Mouse (Mus musculus) ES-E14 (cell line): Measurements from ENCODE around the gene Tcp10c. TPM values are rescaled to one million over a fixed set of nuclear protein-coding genes. Genes with fewer than 3 reads are reported as not detected.
"Not testable (repeated sequence)": the region's sequence is repeated elsewhere in the genome, so short reads cannot be mapped to it uniquely, and the experiment has no call there.

ENCODE experiments used
- DNase-seq: peaks from one replicate; pipeline ENCODE4 v3.0.0-alpha.2; 2013; ENCODE audit warnings: low read depth, low spot score
- H3K27ac ChIP-seq: 2 replicates; pipeline ENCODE4 v1.5.1; 2012; ENCODE audit warnings: low read depth, mild to moderate bottlenecking, low read length, moderate library complexity, mixed read lengths; ENCODE audit not compliant: poor library complexity, insufficient read depth, severe bottlenecking
- H3K36me3 ChIP-seq: 2 replicates; pipeline ENCODE4 v1.6.1; 2012; ENCODE audit warnings: mild to moderate bottlenecking, low read length, moderate library complexity, mixed read lengths; ENCODE audit not compliant: control insufficient read depth, poor library complexity, insufficient read depth, severe bottlenecking
- H3K4me1 ChIP-seq, 2 experiments: fragments of 150-350 bp in 1 of 2; sonication (generic) in 1 of 2; 2 replicates each; pipeline ENCODE4 v1.6.1; 2012; ENCODE audit warnings: low read length in 2 of 2, mild to moderate bottlenecking in 1 of 2, mixed read lengths in 1 of 2; ENCODE audit not compliant: control insufficient read depth in 2 of 2, insufficient read depth in 2 of 2, poor library complexity in 1 of 2
- H3K4me3 ChIP-seq, 2 experiments: fragments of 150-350 bp in 1 of 2; sonication (generic) in 1 of 2; 2 replicates each; pipeline ENCODE4 v1.5.1; 2012; ENCODE audit warnings: low read length in 2 of 2, low read depth in 1 of 2, mild to moderate bottlenecking in 1 of 2, mixed read lengths in 1 of 2; ENCODE audit not compliant: insufficient read depth in 1 of 2, poor library complexity in 1 of 2, severe bottlenecking in 1 of 2
- H3K9ac ChIP-seq: 2 replicates; pipeline ENCODE4 v1.6.1; 2012; ENCODE audit warnings: low read depth, mild to moderate bottlenecking, low read length, mixed read lengths; ENCODE audit not compliant: poor library complexity, insufficient read depth, severe bottlenecking
- H3K9me3 ChIP-seq: fragments of 150-350 bp; sonication (generic); 2 replicates; pipeline ENCODE4 v1.6.1; 2012; ENCODE audit warnings: low read depth, mild to moderate bottlenecking, low read length; ENCODE audit not compliant: control insufficient read depth, insufficient read depth
- in situ Hi-C, 2 experiments: fragments of 600-800 bp; cut with MboI; formaldehyde crosslinking; loops; one replicate each; pipeline ENCODE4 v1.15.1; 2025; ENCODE audit warnings: low sequenced_read_pairs in 2 of 2, inconsistent platforms in 1 of 2; ENCODE audit not compliant: unreplicated experiment in 2 of 2
- total RNA-seq: library from RNA; depleted of rRNA; stranded (reverse); fragments of 300-350 nt; gene quantifications from 2 replicates; pipeline ENCODE4 v1.2.3, GENCODE M21; 2012

Tcp10c gene
- total RNA-seq, 1 experiment = not detected

DNA sequence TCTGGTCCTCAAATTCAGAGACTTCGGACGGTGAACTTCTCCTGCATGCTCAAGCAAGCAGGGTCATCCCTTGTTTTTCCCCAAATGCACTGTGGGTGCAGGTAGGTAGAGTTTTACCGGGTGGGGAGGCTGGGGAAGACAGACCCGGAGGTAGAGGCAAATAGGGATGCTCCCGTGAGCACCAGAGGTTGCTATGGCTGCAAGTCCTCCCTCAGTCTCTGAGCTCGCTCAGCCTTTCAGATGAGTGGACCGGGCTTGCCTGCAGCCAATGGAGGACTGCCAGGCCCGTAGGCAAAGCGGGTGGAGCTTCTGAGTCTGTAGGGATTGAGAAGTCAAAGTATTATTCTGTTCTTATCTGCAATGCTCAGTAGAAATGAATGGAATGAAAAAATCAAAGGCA lies 9.8 kb downstream of the Tcp10c start:
- H3K9me3 ChIP-seq, H3K4me1 ChIP-seq, H3K27ac ChIP-seq, in situ Hi-C loops, H3K4me3 ChIP-seq, H3K9ac ChIP-seq, H3K36me3 ChIP-seq, DNase-seq: not testable (repeated sequence)

DNA sequence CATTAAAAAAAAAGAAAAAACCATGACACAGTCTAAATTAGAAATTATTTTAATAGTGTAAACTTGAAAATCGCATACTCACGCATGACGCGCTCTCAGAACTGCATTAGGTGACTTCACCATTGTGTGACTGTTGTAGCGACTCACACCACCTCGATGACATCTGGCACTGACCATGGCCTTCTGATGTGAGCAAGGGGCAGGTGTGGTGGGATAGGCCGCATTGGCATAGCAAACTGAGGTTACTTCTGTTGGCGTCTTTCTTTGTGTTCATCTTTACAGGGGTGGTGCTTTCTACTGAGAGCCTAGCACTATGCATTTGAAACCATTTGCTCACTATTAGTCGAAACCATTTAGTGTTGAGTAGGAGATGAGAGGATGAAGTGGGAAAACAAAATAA lies 12.8 kb downstream of the Tcp10c start:
- H3K9ac ChIP-seq, H3K4me1 ChIP-seq, DNase-seq, H3K9me3 ChIP-seq, in situ Hi-C loops, H3K27ac ChIP-seq, H3K36me3 ChIP-seq, H3K4me3 ChIP-seq: not testable (repeated sequence)

DNA sequence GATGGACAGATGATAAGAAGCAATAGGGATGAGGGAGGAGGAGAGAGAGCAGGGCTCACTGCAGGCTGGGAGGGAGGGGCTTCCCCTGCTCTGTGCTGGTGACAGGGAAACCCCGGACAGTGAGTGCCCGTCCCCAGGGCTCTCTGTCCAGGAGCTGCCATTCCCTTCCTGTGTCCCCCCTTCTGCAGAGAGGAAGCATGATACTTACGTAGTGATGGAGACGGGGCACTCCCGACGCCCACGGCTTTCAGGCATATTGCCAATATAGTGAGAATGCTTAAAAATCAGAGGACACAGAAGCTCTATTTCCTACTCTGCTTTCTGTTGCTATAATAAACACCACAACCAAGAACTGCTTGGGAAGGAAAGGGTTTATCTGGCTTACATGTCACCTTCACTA lies 14.3 kb downstream of the Tcp10c start:
- H3K9ac ChIP-seq, H3K9me3 ChIP-seq, H3K27ac ChIP-seq, H3K4me3 ChIP-seq, H3K4me1 ChIP-seq, in situ Hi-C loops, H3K36me3 ChIP-seq, DNase-seq: not testable (repeated sequence)

DNA sequence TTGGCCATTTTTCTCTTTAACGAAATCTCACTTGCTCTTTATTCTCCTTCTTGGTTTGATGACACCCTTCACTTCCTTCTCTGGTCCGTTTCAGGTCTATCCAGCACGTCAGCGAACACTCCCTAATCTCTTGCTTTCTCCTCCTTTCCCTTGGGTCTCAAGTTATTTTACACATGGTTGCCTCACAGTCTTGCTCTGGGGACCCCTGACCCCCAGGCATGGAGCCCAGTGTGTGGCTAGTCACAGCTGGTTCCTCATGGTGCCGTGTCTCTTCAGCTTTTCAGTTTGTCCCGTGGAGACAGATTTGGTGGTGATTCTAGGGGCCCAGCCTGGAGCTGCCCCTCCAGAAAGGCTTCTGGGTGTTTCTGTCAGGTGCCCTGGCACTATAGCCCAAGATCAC lies 16.4 kb downstream of the Tcp10c start:
- in situ Hi-C loops, H3K9me3 ChIP-seq, H3K36me3 ChIP-seq, DNase-seq, H3K27ac ChIP-seq, H3K9ac ChIP-seq, H3K4me3 ChIP-seq, H3K4me1 ChIP-seq: not testable (repeated sequence)

DNA sequence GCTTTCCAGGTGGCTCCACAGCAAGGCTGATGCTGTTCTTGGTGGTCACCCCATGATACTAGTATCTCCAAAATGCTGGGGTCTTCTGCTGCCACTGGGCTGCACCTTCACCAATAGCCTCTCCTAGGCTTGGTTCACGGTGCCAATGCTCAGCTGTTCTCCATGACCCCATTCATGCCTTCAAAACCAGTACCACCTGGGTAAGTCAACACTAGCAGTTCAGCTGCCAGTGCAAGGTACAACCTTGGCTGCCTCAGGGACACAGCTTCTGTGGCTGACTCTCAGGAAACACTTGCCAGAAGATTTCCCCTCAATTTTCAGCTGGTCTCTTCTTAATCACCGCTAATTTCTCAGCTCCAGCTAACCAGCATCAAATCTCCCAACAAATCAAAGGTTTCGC lies 24.0 kb downstream of the Tcp10c start:
- H3K4me3 ChIP-seq, H3K27ac ChIP-seq, H3K9me3 ChIP-seq, in situ Hi-C loops, H3K36me3 ChIP-seq, H3K4me1 ChIP-seq, H3K9ac ChIP-seq, DNase-seq: not testable (repeated sequence)

DNA sequence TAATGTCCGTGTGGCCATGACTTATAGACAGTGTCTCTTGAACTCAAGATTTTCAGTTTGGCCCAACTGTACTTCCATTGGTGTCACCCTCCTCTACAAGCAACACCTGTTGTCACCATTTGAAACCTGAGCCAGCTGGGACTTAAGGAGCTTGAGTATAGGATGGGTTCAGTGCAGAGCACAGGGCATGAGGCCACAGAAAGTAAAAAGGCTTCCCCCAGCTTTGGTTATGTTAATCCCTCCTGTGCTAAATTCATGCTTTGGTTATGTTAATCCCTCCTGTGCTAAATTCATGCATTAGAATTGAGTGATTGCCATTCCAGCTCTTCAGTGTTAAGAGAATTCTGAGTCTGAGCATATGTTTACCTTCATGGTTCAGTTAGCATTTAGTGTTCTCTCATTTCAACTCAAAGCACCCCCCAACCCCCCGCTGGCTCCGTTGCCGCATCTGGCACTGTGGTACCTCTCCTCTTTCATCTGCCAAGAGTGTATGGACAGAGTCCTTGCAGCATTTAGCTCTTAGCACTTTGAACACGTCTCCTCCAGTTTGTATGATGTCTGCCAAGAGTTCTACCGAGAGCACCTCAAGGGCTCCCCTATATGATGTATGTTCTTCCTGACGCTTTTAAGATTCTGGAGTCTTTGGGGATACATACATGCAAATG lies 25.7 kb downstream of the Tcp10c start:
- H3K9ac ChIP-seq, H3K4me1 ChIP-seq, H3K4me3 ChIP-seq, in situ Hi-C loops, H3K27ac ChIP-seq, H3K36me3 ChIP-seq, H3K9me3 ChIP-seq: not testable (repeated sequence)
- DNase-seq = peak; percentile 16

DNA sequence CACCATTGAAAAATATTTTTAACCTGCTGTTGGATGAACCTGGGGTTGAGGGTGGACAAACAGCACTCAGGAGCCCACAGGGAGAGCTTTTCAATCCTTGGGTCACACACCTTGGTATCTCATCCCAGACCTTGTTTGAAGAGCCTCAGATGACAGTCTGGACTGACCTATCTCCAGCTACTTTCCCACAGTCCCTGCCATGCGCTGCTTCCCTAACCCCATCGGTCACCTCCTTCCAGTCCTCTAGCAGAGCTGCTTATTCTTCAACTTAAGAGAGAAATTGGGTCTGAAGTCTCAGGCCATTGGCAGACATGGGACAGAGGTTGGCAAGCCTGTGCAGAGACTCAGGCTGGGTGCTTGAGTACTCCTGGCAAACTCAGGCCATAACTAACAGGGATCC lies 26.9 kb downstream of the Tcp10c start:
- in situ Hi-C loops, H3K4me3 ChIP-seq, DNase-seq, H3K9me3 ChIP-seq, H3K4me1 ChIP-seq, H3K9ac ChIP-seq, H3K36me3 ChIP-seq, H3K27ac ChIP-seq: not testable (repeated sequence)

DNA sequence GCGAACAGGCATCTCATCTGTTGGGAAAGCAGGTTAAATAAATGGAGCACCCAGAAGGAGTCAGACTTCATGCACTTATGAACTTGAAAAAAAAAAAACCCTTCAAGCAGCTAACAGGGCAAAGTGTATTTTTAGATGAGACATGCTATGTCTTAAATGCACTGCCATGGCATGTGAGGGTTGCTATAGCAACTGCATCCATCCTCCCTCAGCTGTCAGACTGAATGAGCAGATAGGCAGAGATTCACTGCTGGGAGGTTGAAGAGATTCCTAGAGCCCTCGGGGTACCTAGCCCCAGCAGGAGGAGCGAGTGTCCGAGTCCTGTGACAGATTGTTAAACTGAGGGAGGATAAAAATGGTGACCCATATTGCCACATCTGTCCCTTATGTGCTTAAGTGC lies 36.6 kb downstream of the Tcp10c start:
- H3K9ac ChIP-seq, in situ Hi-C loops, H3K36me3 ChIP-seq, H3K4me1 ChIP-seq, DNase-seq, H3K9me3 ChIP-seq, H3K4me3 ChIP-seq, H3K27ac ChIP-seq: not testable (repeated sequence)
